Mouse (Mus musculus) G1E (cell line): ENCODE data around the gene Scnm1.

Experiments used
- CTCF ChIP-seq: IDR thresholded peaks from 2 replicates; pipeline ENCODE4 v1.5.1; 2012; ENCODE audit warnings: low read depth, low read length, inconsistent platforms, mixed read lengths
- GATA1 ChIP-seq: IDR thresholded peaks from 2 replicates; pipeline ENCODE4 v1.6.1; 2012; ENCODE audit warnings: borderline replicate concordance, low read length, inconsistent platforms, mixed read lengths
- GATA2 ChIP-seq: IDR thresholded peaks from 2 replicates; pipeline ENCODE4 v1.6.1; 2012; ENCODE audit warnings: low read depth, low read length, inconsistent platforms, borderline replicate concordance
- TAL1 ChIP-seq: conservative IDR thresholded peaks from 2 replicates; pipeline ENCODE4 v1.6.1; 2012; ENCODE audit warnings: low read depth, low read length, inconsistent platforms, mixed read lengths

DNA sequence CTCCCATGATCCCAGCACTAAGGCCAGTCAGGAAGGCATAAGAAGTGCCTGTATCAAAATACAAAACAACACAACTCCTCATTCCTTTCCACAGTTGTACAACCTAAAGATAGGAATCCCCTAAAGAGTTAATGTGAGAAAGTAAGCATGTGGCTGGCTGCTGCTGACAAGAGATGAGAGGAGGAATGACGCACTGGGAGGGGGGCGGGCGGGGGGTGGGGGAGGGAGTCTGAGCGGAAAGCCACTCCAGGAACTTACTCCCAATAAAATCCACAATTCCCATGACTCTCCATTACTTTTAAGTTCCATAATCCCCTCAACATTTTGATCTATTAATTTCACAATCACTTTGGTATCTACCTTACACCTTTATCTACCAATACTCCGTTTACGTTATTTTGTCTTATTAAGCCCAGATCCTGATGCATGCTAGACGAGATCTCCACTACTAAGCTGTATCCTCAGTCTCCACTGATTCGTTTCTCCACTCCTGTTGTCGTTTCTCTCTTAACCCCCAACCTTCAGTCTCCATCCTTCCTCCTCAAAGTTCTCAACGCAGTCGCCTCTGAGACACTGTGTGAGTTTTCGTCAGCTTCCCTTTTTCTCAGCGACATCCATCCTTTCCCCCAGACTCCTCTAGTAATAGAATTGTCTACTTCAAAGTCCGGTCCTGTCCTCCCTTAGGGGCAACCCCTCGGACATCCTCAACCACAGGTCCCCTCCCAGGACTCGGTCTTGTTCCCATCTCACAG, 28.0 kb downstream of the Scnm1 start:
- TF ChIP-seq CTCF = no peak
- TF ChIP-seq GATA1 = no peak
- no peak for TF ChIP-seq TAL1
- TF ChIP-seq GATA2 = no peak
